Mouse (Mus musculus): ENCODE results near the gene Fer. TPM values are rescaled to one million over a fixed set of nuclear protein-coding genes. Genes with fewer than 3 reads are reported as not detected.

Fer gene
- polyA plus RNA-seq, 1 experiment, result 10.9 TPM

GRCm38 (mm10) chr17:64140063-64140850 lies 277.4 kb downstream of the Fer start:
- no peaks in the 10 kb centered on the region for H3K27me3 ChIP-seq (ENCODE audit: control insufficient read depth, insufficient read depth, insufficient read length)
- H3K4me2 ChIP-seq (ENCODE audit: low read depth), result no peak overlapping the region
- H3K36me3 ChIP-seq (ENCODE audit: control insufficient read depth, insufficient read depth), result peaks cover 16% of the 10 kb centered on the region
- no peak for TF ChIP-seq MYOG (IDR thresholded peaks at IDR 0.05; ENCODE audit: control insufficient read depth in 1 of 3, insufficient read depth in 1 of 3, insufficient read length in 2 of 3, low read depth in 2 of 3)
- TF ChIP-seq USF1 (IDR thresholded peaks at IDR 0.05; ENCODE audit: low read depth), result no peak
- TF ChIP-seq CEBPB (IDR thresholded peaks at IDR 0.05; ENCODE audit: insufficient read depth, poor library complexity, severe bottlenecking), result no peak
- TF ChIP-seq POLR2AphosphoS2 (IDR thresholded peaks at IDR 0.05; ENCODE audit: insufficient read length, low read depth), result no peak
- no peak for TF ChIP-seq MAX (IDR thresholded peaks at IDR 0.05; ENCODE audit: low read depth)
- TF ChIP-seq REST (IDR thresholded peaks at IDR 0.05; ENCODE audit: insufficient read depth, insufficient read length), result no peak
- TF ChIP-seq SRF (IDR thresholded peaks at IDR 0.05; ENCODE audit: control insufficient read depth, insufficient read length, low read depth), result no peak
- H3K4me3 ChIP-seq, result no peak overlapping the region
- no peak overlapping the region for H3ac ChIP-seq (ENCODE audit: control insufficient read depth, insufficient read length)
- no peaks in the 10 kb centered on the region for H3K79me2 ChIP-seq (ENCODE audit: control insufficient read depth, insufficient read depth)

- no peaks in the 10 kb centered on the region for H3K79me2 ChIP-seq (ENCODE audit: control insufficient read depth, insufficient read depth)
- H3K36me3 ChIP-seq (ENCODE audit: control insufficient read depth, insufficient read depth), result peaks cover 16% of the 10 kb centered on the region
- H3K27me3 ChIP-seq (ENCODE audit: control insufficient read depth, insufficient read depth, insufficient read length), result no peaks in the 10 kb centered on the region
- TF ChIP-seq MYOD1 (IDR thresholded peaks at IDR 0.05; ENCODE audit: control insufficient read depth in 1 of 3, insufficient read length in 2 of 3, low read depth in 2 of 3), result no peak
- TF ChIP-seq MYOG (IDR thresholded peaks at IDR 0.05; ENCODE audit: control insufficient read depth in 1 of 3, insufficient read depth in 1 of 3, insufficient read length in 2 of 3, low read depth in 2 of 3), result no peak
- TF ChIP-seq TCF3 (IDR thresholded peaks at IDR 0.05; ENCODE audit: insufficient read length, low read depth), result no peak
- TF ChIP-seq MAX (IDR thresholded peaks at IDR 0.05; ENCODE audit: low read depth), result no peak
- no peak for TF ChIP-seq TCF12 (IDR thresholded peaks at IDR 0.05; ENCODE audit: insufficient read depth, poor library complexity, severe bottlenecking)
- no peak for TF ChIP-seq USF1 (IDR thresholded peaks at IDR 0.05; ENCODE audit: low read depth)
- no peak for TF ChIP-seq E2F4 (IDR thresholded peaks at IDR 0.05; ENCODE audit: insufficient read depth)
- no peak for TF ChIP-seq POLR2A (IDR thresholded peaks at IDR 0.05; ENCODE audit: insufficient read length, low read depth)
- TF ChIP-seq SRF (IDR thresholded peaks at IDR 0.05; ENCODE audit: control insufficient read depth, insufficient read length, low read depth), result no peak
- no peak for TF ChIP-seq REST (IDR thresholded peaks at IDR 0.05; ENCODE audit: insufficient read depth, insufficient read length)
- no peak for TF ChIP-seq POLR2AphosphoS2 (IDR thresholded peaks at IDR 0.05; ENCODE audit: insufficient read length, low read depth)
- TF ChIP-seq CEBPB (IDR thresholded peaks at IDR 0.05; ENCODE audit: insufficient read depth, poor library complexity, severe bottlenecking), result no peak
- no peak overlapping the region for H3K4me2 ChIP-seq (ENCODE audit: low read depth)
- no peak overlapping the region for H3ac ChIP-seq (ENCODE audit: control insufficient read depth, insufficient read length)
- no peak overlapping the region for H3K4me3 ChIP-seq
Observed at GRCm38 (mm10) chr17:64141856-64142255, 279.0 kb downstream of the Fer start.

GRCm38 (mm10) chr17:64146409-64146808 lies 283.5 kb downstream of the Fer start:
- no peak overlapping the region for H3ac ChIP-seq (ENCODE audit: control insufficient read depth, insufficient read length)
- H3K27me3 ChIP-seq (ENCODE audit: control insufficient read depth, insufficient read depth, insufficient read length), result no peaks in the 10 kb centered on the region
- H3K4me3 ChIP-seq, result no peak overlapping the region
- TF ChIP-seq REST (IDR thresholded peaks at IDR 0.05; ENCODE audit: insufficient read depth, insufficient read length), result no peak
- TF ChIP-seq SRF (IDR thresholded peaks at IDR 0.05; ENCODE audit: control insufficient read depth, insufficient read length, low read depth), result no peak
- TF ChIP-seq E2F4 (IDR thresholded peaks at IDR 0.05; ENCODE audit: insufficient read depth), result no peak
- TF ChIP-seq MAX (IDR thresholded peaks at IDR 0.05; ENCODE audit: low read depth), result no peak
- TF ChIP-seq POLR2AphosphoS2 (IDR thresholded peaks at IDR 0.05; ENCODE audit: insufficient read length, low read depth), result no peak
- no peak for TF ChIP-seq MYOG (IDR thresholded peaks at IDR 0.05; ENCODE audit: control insufficient read depth in 1 of 3, insufficient read depth in 1 of 3, insufficient read length in 2 of 3, low read depth in 2 of 3)
- TF ChIP-seq TCF12 (IDR thresholded peaks at IDR 0.05; ENCODE audit: insufficient read depth, poor library complexity, severe bottlenecking), result no peak
- no peaks in the 10 kb centered on the region for H3K79me2 ChIP-seq (ENCODE audit: control insufficient read depth, insufficient read depth)
- H3K4me2 ChIP-seq (ENCODE audit: low read depth), result no peak overlapping the region
- H3K36me3 ChIP-seq (ENCODE audit: control insufficient read depth, insufficient read depth), result no peaks in the 10 kb centered on the region

- Histone ChIP-seq H3K4me3 (no peak overlapping the region), H3ac (ENCODE audit: control insufficient read depth, insufficient read length) (no peak overlapping the region), H3K36me3 (ENCODE audit: control insufficient read depth, insufficient read depth) (no peaks in the 10 kb centered on the region), H3K4me2 (ENCODE audit: low read depth) (no peak overlapping the region), H3K79me2 (ENCODE audit: control insufficient read depth, insufficient read depth) (no peaks in the 10 kb centered on the region), H3K27me3 (ENCODE audit: control insufficient read depth, insufficient read depth, insufficient read length) (no peaks in the 10 kb centered on the region)
- TF ChIP-seq REST (IDR thresholded peaks at IDR 0.05; ENCODE audit: insufficient read depth, insufficient read length) (no peak), TCF3 (IDR thresholded peaks at IDR 0.05; ENCODE audit: insufficient read length, low read depth) (no peak), MAX (IDR thresholded peaks at IDR 0.05; ENCODE audit: low read depth) (no peak), POLR2AphosphoS2 (IDR thresholded peaks at IDR 0.05; ENCODE audit: insufficient read length, low read depth) (no peak), MYOG (IDR thresholded peaks at IDR 0.05; ENCODE audit: control insufficient read depth in 1 of 3, insufficient read depth in 1 of 3, insufficient read length in 2 of 3, low read depth in 2 of 3) (no peak), CEBPB (IDR thresholded peaks at IDR 0.05; ENCODE audit: insufficient read depth, poor library complexity, severe bottlenecking) (no peak), SRF (IDR thresholded peaks at IDR 0.05; ENCODE audit: control insufficient read depth, insufficient read length, low read depth) (no peak), USF1 (IDR thresholded peaks at IDR 0.05; ENCODE audit: low read depth) (no peak), E2F4 (IDR thresholded peaks at IDR 0.05; ENCODE audit: insufficient read depth) (no peak), POLR2A (IDR thresholded peaks at IDR 0.05; ENCODE audit: insufficient read length, low read depth) (no peak), MYOD1 (IDR thresholded peaks at IDR 0.05; ENCODE audit: control insufficient read depth in 1 of 3, insufficient read length in 2 of 3, low read depth in 2 of 3) (no peak), TCF12 (IDR thresholded peaks at IDR 0.05; ENCODE audit: insufficient read depth, poor library complexity, severe bottlenecking) (no peak)
Observed at GRCm38 (mm10) chr17:64150717-64151116, 287.9 kb downstream of the Fer start.

All from myocyte (in vitro differentiated cells).